Mouse (Mus musculus) kidney, postnatal 0 days (tissue): ENCODE results near the gene Vmn1r3. TPM values are rescaled to one million over a fixed set of nuclear protein-coding genes. Genes with fewer than 3 reads are reported as not detected.
"Not testable (repeated sequence)": the region's sequence is repeated elsewhere in the genome, so short reads cannot be mapped to it uniquely, and the experiment has no call there.

Source experiments
- ATAC-seq: fragments of 200-750 bp; cut with Nextera tagmentation; replicated peaks from 2 replicates; pipeline ENCODE4 v1.8.0; 2017; ENCODE audit warnings: low read depth, moderate number of reproducible peaks, moderate TSS enrichment, moderate library complexity; ENCODE audit not compliant: low FRiP score
- DNase-seq: peaks from one replicate; pipeline ENCODE4 v3.0.0-alpha.2; 2016; ENCODE audit warnings: low spot score
- H3K27ac ChIP-seq: fragments of 300-500 bp; sonication (generic); 2 replicates; pipeline ENCODE4 v1.5.1; 2014; ENCODE audit warnings: mild to moderate bottlenecking
- H3K27me3 ChIP-seq: fragments of 300-500 bp; sonication (generic); 2 replicates; pipeline ENCODE4 v1.6.1; 2014; ENCODE audit warnings: low read length, mixed read lengths; ENCODE audit not compliant: insufficient read depth
- H3K36me3 ChIP-seq: fragments of 300-500 bp; sonication (generic); 2 replicates; pipeline ENCODE4 v1.6.1; 2014; ENCODE audit warnings: low read length, mixed read lengths; ENCODE audit not compliant: insufficient read depth
- H3K4me1 ChIP-seq: fragments of 300-500 bp; sonication (generic); replicated peaks from 2 replicates; pipeline ENCODE4 v1.6.1; 2014; ENCODE audit warnings: antibody characterized with exemption, low read length, mixed read lengths; ENCODE audit not compliant: insufficient read depth
- H3K4me2 ChIP-seq: fragments of 300-500 bp; sonication (generic); 2 replicates; pipeline ENCODE4 v1.6.1; 2014; ENCODE audit warnings: mild to moderate bottlenecking, low read length, moderate library complexity, mixed read lengths
- H3K4me3 ChIP-seq: fragments of 300-500 bp; sonication (generic); replicated peaks from 2 replicates; pipeline ENCODE4 v1.5.1; 2014; ENCODE audit warnings: low read depth, low read length
- H3K9ac ChIP-seq: fragments of 300-500 bp; sonication (generic); 2 replicates; pipeline ENCODE4 v1.6.1; 2014; ENCODE audit warnings: low read depth, low read length
- H3K9me3 ChIP-seq: fragments of 300-500 bp; sonication (generic); replicated peaks from 2 replicates; pipeline ENCODE4 v1.6.1; 2016; ENCODE audit warnings: low read length, inconsistent platforms, mixed read lengths
- CTCF ChIP-seq: IDR thresholded peaks from 2 replicates; pipeline ENCODE4 v1.5.1; 2016; ENCODE audit warnings: antibody characterized with exemption, low read depth, mild to moderate bottlenecking, moderate library complexity
- WGBS: fragments of 180-500 bp; shearing (Covaris S2); extraction: QIAGEN DNeasy Blood & Tissue Kit; methylation state at CpG from one replicate; pipeline ENCODE4 v1.1.7; 2014; 5-methylcytosine and 5-hydroxymethylcytosine counted together
- polyA plus RNA-seq: library from polyadenylated mRNA; unstranded; fragments of >200 nt; fragmentation: Nextera tagmentation; extraction: Ambion mirVana; gene quantifications from 2 replicates; pipeline ENCODE4 v1.2.1, GENCODE M21; 2015

Gene Vmn1r3
- polyA plus RNA-seq, 1 experiment from 2014 or later: not detected

DNA sequence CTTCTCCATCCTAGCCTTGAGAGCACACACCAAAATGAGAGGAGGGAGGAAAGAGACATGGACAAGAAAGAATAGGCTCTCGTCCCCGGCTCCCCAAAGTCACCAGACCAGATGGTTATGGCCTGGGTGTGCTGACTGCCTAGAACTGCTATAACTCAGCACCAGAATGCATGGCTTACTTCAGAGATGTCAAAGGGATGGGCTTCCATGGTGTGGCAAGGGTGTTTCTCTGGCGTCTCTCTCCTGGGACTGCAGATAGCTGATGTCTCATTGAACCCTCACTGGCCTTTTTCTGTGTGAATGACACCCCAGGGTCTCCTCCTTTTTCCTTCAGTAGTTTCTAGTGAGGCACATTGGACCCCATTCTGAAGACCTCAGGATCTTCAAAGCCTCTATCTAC is 41.3 kb upstream of the Vmn1r3 start:
- Histone ChIP-seq H3K9me3 (peaks cover 13% of the 10 kb centered on the region; the same call in 1 of the 2 replicates), H3K27ac (no peak overlapping the region), H3K36me3 (no peaks in the 10 kb centered on the region), H3K4me3 (no peak overlapping the region), H3K9ac (no peak overlapping the region), H3K27me3 (no peaks in the 10 kb centered on the region), H3K4me2 (no peak overlapping the region), H3K4me1 (no peaks in the 10 kb centered on the region)
- no peak for TF ChIP-seq CTCF
- DNase-seq (no peak), ATAC-seq (no peak)
- 69% methylated on average over 3 of the region's 3 CpGs for WGBS

DNA sequence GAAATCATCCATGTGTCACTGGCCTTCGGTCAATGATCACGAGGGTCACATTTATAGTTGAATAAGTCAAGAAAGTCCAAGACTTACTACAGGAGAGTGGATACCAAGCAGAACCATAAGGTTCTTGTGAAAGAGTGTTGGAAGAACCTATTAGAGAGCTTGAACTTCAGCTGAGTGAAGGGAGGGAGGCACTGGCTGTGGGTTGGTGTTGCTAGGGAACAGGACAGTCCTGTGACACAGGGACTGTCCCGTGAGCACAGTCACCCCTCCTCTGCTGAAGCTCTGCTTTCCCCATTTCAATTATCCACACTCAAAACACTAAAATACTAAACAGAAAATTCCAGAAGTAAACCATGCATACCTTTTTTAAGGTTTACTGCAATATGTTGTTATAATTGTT is 40.3 kb upstream of the Vmn1r3 start:
- not testable (repeated sequence) for H3K4me3 ChIP-seq, H3K4me1 ChIP-seq, H3K27ac ChIP-seq, DNase-seq, H3K4me2 ChIP-seq, H3K9ac ChIP-seq, H3K36me3 ChIP-seq, H3K27me3 ChIP-seq
- 61% methylated on average over 3 of the region's 3 CpGs for WGBS
- peak; percentile 10; the same call in 1 of the 2 replicates for ATAC-seq
- H3K9me3 ChIP-seq: peaks cover 13% of the 10 kb centered on the region; the same call in 1 of the 2 replicates

DNA sequence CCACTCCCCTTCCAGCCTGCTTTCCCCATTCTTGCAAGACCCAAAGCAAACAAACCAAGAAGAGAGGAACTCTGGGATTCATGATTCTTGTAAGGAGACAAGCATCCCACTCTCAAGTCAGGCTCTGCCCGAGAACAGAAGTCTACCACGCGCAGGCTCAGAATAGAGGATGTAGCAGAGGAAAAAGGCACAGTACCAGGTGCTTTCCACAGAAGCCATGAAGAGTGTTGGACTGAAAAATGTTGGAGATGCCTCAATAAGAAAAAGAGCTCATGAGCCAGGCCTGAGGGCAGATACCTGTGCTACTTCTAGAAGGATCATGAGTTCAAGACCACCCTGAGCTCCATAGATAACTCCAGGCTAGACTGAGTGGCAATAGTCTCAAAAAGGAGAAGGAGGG is 39.7 kb upstream of the Vmn1r3 start:
- H3K4me3 ChIP-seq, H3K4me1 ChIP-seq, H3K36me3 ChIP-seq, H3K4me2 ChIP-seq, H3K9ac ChIP-seq, ATAC-seq, H3K27ac ChIP-seq, H3K27me3 ChIP-seq, DNase-seq: not testable (repeated sequence)
- peaks cover 13% of the 10 kb centered on the region; the same call in 1 of the 2 replicates for H3K9me3 ChIP-seq
- 53% methylated on average over 3 of the region's 3 CpGs for WGBS

DNA sequence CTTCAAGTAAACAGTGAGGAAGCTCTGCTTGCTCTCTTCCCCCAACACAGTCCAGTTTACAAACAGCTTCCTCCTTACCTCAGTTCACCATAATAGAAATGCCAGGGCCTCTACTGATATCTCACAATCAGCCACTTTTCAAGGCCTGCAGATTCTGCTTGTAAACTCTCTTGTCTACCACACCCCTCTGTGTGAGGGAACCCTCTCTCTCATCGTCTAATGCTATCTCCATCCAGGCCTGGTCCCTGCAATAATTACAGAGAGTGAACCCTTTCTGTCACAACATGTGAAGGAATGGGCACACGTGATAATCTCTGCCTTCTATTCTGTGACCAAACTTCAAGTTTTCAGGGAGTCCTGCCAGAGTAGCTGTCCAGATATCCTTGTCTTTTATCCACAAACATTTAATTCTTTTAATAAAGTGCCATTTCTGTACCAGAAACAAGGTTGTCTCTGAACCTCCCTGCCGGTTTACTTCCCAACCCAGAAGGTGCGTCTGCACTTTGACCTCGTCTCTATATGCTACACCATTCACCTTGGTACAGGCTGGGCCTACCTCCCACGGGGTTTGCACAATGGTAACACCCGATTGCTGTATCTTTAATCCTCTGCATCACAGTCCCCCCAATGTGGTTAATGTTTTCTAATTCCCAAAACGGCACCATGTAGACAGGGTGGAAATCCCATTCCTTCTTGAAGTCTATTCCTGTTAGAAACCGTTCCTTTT is 38.5 kb upstream of the Vmn1r3 start:
- not testable (repeated sequence) for DNase-seq, H3K4me3 ChIP-seq, H3K4me1 ChIP-seq, H3K27me3 ChIP-seq, ATAC-seq, H3K36me3 ChIP-seq, H3K4me2 ChIP-seq, H3K9me3 ChIP-seq, H3K9ac ChIP-seq, H3K27ac ChIP-seq
- WGBS: 64% methylated on average over 4 of the region's 9 CpGs

DNA sequence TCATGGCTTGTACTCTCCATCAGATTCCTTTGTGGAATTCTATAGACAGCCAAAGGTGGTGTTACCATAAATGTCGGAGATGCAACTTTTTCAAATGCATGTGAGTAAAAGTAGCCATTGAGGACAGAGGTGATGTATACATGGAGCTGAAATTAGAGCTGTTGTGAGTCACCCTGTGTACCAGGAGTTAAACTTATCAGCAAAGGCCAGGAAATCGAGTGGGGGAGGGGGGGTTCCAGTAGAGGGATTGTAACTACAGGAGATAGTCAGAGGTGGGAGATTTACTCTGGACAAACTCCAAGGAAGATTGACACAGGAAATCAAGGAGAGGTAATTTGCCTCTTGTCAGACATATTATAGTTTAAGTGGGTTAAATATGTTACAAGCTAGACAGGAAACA is 31.2 kb upstream of the Vmn1r3 start:
- not testable (repeated sequence) for H3K4me3 ChIP-seq, H3K9me3 ChIP-seq, DNase-seq, H3K4me1 ChIP-seq, H3K36me3 ChIP-seq, H3K4me2 ChIP-seq, H3K27me3 ChIP-seq, H3K27ac ChIP-seq, H3K9ac ChIP-seq, ATAC-seq
- WGBS: 58% methylated on average over 2 of the region's 2 CpGs

DNA sequence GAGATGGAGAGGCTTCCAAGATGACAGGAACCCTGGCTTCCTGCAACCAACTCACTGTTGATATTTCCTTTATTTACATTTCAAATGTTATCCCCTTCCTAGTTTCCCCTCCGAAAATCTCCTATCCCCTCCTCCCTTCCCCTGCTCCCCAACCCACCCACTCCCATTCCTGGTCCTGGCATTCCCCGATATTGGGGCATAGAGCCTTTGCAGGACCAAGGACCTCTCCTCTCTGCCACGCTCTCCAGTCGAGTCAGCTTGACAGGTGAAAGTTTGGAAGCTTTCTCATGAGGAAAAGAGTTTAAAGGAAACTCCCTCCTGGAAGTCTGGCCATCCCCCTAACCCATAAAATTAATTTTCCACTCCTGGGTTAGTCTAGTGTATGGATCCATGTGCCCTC is 28.2 kb upstream of the Vmn1r3 start:
- not testable (repeated sequence) for H3K4me3 ChIP-seq, H3K27ac ChIP-seq, DNase-seq, H3K4me2 ChIP-seq, H3K36me3 ChIP-seq, H3K9ac ChIP-seq, H3K9me3 ChIP-seq, H3K4me1 ChIP-seq, H3K27me3 ChIP-seq
- 0 out of 2 replicates have a peak, but pooled peaks have one; percentile 33 for ATAC-seq
- WGBS: 27% methylated on average over 3 of the region's 4 CpGs

DNA sequence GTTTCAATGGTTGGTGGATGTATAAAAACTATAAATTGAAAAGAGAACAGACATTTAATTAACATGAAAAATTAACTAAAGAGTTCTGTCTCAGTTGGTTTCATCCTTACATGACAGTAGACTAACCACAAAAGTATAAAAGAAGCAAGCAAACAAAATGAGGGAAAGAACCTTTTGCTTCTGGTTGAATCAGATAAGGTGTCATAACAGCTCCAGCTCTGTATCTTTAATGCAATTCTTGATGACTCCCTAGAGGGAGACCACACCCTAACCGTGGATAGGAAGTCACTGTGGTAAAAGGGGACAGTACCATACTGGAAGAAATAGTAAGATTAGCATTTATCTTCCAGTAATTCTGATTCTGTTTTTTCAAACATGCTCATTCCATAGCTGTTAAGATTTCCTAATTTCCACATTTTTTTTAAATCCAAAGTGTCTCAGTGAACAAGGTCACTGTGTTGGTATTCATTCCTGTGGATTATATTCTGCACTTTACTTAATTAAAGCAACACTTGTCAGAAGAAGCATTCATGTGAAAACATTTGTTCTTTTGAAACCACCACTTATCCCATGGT is 24.6 kb upstream of the Vmn1r3 start:
- 40% methylated on average over 1 of the region's 1 CpGs for WGBS

DNA sequence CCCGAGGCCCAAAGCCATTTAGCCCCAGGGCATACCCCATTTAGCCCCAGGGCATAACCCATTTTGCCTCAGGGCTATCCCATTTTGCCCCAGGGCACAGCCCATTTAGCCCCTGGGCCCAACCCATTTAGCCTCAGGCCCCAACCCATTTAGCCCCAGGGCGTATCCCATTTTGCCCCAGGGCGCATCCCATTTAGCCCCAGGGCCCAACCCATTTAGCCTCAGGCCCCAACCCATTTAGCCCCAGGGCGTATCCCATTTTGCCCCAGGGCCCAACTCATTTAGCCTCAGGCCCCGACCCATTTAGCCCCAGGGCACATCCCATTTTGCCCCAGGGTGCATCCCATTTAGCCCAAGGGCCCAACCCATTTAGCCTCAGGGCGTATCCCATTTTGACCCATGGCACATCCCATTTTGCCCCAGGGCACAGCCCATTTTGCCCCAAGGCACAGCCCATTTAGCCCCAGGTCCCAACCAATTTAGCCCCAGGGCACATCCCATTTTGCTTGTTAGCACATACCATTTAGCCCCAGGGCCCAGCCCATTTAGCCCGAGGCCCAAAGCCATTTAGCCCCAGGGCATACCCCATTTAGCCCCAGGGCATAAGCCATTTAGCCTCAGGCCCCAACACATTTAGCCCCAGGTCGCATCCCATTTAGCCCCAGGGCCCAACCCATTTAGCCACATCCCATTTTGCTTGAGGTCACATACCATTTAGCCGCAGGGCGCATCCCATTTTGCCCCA is 8.2 kb downstream of the Vmn1r3 start:
- ATAC-seq, H3K36me3 ChIP-seq, H3K9ac ChIP-seq, H3K9me3 ChIP-seq, H3K4me1 ChIP-seq, DNase-seq, H3K4me3 ChIP-seq, H3K27ac ChIP-seq, H3K27me3 ChIP-seq, H3K4me2 ChIP-seq: not testable (repeated sequence)
- WGBS: 89% methylated on average over 10 of the region's 10 CpGs

More for the DNA sequence above, 24.6 kb upstream of the Vmn1r3 start:
- ATAC-seq, H3K4me1 ChIP-seq, H3K27me3 ChIP-seq, H3K4me2 ChIP-seq, H3K4me3 ChIP-seq, DNase-seq, H3K27ac ChIP-seq, H3K36me3 ChIP-seq, H3K9me3 ChIP-seq, H3K9ac ChIP-seq: not testable (repeated sequence)

DNA sequence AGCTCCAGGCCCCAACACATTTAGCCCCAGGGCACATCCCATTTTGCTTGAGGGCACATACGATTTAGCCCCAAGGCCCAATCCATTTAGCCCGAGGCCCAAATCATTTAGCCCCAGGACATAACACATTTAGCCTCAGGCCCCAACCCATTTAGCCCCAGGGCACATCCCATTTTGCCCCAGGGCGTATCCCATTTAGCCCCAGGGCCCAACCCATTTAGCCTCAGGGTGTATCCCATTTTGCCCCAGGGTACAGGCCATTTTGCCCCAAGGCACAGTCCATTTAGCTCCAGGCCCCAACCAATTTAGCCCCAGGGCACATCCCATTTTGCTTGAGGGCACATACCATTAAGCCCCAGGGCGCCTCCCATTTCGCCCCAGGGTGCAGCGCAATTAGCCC is 9.0 kb downstream of the Vmn1r3 start:
- H3K4me2 ChIP-seq, H3K4me3 ChIP-seq, H3K36me3 ChIP-seq, H3K27me3 ChIP-seq, H3K27ac ChIP-seq, ATAC-seq, DNase-seq, H3K9ac ChIP-seq, H3K4me1 ChIP-seq, H3K9me3 ChIP-seq: not testable (repeated sequence)
- 93% methylated on average over 6 of the region's 6 CpGs for WGBS
